Mouse (Mus musculus) left cerebral cortex, postnatal 10 days (tissue): Measurements from ENCODE around the gene Cfap73. TPM values are rescaled to one million over a fixed set of nuclear protein-coding genes. Genes with fewer than 3 reads are reported as not detected.
A peak's percentile ranks its signal among the peaks of the same experiment; 100 is the strongest.

Source experiments
- DNase-seq, 2 experiments: peaks; one replicate each; pipeline ENCODE4 v3.0.0; 2021 to 2022; ENCODE audit warnings: low spot score in 2 of 2, mixed read lengths in 1 of 2; ENCODE audit errors: extremely low spot score in 1 of 2
- intact Hi-C: fragments of 180-260 bp; cut with DNase I; formaldehyde crosslinking; loops from one replicate; pipeline ENCODE4 v1.15.1; 2025
- total RNA-seq, 2 experiments: library from RNA; stranded (reverse); gene quantifications; 2 replicates each; pipeline ENCODE4 v1.2.3; 2021

Cfap73 gene
- total RNA-seq, 2 experiments from 2014 or later, result 1.1 TPM; not detected in 1

DNA sequence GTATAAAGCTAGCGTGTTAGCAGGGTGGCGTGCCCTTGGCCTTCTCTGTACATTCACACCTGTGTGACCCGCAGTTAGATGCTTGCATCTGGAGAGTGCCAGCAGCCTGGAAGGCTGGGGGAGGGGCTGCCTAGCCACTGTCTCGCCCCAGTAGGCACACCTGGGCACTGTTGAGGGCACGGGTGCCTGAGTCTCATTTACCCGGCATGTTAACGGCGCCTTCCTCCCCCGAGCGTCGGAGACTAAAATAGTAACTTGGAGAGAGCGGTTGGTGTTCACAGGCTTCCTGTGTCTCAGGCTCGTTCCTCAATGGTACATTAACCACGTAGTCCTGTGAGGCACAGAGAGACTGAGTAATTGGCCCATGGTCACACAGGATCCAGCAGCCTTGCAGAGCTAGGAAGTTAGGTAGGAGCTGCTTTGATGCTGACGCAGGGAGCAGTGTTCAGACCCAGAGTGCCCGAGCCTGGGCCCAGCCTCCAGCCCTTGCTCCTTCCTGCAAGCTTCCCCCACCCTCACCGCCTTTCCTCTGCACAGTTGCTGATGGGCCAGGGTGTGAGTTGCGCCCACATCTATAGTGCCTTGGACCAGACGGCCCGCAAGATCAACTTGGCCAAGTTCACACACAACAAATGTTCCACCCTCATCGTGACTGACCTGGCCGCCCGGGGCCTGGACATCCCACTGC is 12.8 kb downstream of the Cfap73 start:
- no peak for DNase-seq
- intact Hi-C loops, result loop anchor here (2.0 to 5.0 kb wide), 4 partner anchors 28 to 126 kb away; partner anchors contain the start of genes Oas2 and Rasal1

DNA sequence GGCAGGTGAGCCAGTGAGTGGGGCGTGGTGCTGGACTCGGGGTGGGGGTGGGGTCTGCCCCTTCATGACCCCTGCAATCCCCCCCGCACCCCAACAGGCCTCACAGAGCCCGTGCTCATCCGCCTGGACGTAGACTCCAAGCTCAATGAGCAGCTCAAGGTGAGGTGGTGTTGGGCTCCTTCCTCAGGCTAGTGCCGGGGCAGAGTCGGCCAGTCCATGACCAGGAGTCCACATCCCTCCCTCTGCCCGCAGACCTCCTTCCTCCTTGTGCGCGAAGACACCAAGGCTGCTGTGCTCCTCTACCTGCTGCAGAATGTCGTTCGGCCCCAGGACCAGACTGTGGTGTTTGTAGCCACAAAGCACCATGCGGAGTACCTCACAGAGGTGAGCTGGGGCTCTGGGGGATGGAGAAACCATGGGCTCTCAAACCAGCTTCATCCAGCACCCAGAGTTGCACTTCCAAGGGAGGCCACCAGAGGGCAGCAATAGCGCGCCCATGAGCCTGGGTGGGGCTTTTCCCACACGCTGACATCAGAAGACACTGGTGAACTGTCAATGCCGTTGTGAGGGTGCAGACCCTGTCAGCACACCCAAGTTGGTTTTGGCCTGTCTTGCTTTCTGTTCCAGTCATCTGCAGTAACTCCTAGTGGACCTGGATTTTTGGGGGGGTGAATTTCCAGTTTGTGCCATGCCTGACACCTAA is 13.5 kb downstream of the Cfap73 start:
- intact Hi-C loops, result loop anchor here (2.0 to 5.0 kb wide), 4 partner anchors 28 to 127 kb away; partner anchors contain the start of genes Oas2 and Rasal1
- DNase-seq, result peak; percentile 82 to 83

DNA sequence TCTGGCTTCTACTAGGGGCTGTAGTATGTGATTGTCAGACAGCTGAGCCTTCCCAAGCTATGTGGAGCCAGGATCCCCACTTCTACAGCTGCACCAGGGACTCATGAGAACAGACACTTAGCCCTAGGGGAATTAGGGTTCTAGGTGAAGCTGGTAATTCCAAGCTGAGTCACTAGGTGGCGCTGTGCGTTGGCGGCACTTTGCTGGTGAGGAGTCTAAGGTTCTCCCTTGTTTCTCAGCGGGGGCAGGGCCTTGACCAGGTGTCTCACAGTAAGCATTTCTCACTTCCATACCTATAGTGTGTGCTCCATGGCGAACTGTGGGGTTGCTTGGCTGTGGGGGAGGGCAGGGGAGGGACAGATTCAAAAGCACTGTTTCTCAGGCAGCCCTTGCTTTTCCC is 14.8 kb downstream of the Cfap73 start:
- peak in 1 of 2 experiments; percentile 78 for DNase-seq

DNA sequence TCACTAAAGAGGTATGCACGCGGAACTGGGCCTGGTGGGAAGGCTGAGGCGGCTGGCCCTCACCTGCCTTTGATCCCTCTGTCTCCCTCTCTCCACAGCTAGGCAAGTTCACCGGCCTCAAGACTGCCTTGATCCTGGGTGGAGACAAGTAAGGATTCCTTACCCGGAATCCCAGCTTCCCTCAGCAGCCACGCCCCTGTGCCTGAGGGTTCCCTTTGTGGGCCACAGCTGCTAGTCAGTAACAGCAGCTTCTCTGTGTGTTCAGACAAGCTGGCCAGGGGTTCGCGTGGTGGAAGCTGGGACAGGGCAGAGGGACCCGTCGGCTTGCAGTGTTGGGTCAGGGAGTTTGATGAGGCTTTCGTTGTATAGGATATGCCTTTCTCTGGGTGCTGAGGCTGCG is 15.3 kb downstream of the Cfap73 start:
- intact Hi-C loops, result no loop called here
- no peak for DNase-seq

More for the DNA sequence above, 14.8 kb downstream of the Cfap73 start:
- intact Hi-C loops, result no loop called here

DNA sequence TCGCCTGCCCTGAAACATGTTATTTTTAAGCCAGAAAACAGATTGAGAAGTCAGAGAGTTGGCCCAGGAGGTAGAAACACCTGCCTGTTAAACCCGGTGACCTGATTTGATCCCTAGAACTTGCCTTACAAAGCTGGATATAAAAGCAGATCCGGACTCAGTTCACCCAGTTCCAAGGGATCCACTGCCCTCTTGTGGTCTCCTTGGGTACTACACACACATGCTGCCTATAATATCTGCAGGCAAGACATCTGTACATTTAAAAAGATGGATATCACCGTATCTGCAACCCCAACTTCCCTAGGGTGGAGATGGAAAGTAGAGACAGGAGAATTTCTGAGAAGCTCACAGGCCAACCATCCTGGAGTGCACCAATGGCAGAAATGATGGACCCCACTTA is 18.1 kb downstream of the Cfap73 start:
- DNase-seq, result peak in 1 of 2 experiments; percentile 55
- intact Hi-C loops, result no loop called here

DNA sequence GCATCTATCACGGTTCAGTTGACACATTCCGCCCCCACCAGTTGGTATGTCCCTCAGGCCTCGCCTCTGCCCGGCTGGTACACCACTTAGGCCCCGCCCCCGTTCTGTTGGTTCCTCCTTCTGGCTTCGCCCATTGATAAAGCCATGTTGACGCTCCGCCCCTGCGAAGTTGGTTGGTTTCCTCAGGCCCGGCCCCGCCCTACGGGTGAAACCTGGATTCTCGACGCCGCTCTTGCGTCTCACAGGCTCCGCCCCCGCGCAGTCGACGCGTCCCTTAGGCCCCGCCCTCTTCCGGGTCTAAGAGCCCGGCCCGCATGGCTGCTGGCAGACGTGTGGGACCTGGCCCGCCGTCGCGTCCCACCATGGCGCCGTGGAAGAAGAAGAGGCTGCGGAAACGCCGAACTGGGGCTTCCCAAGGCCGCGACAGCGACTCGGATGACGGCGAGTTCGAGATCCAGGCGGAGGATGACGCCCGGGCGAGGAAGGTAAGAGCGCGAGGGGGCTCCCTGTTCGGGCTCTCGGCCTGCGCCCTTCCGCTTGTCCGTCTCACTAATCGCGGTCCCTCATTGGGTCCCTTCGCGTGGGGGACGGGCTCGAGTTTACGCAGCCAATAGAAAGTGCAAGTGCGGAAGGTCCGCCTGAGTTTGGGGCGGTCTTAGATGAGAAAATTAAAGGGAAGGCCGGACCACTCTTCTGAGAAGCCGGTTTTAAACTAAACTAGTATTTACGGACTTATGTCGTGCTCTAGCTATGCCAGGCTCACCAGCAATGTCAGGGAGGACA is 21.0 kb downstream of the Cfap73 start:
- peak; percentile 100 for DNase-seq
- intact Hi-C loops, result no loop called here

DNA sequence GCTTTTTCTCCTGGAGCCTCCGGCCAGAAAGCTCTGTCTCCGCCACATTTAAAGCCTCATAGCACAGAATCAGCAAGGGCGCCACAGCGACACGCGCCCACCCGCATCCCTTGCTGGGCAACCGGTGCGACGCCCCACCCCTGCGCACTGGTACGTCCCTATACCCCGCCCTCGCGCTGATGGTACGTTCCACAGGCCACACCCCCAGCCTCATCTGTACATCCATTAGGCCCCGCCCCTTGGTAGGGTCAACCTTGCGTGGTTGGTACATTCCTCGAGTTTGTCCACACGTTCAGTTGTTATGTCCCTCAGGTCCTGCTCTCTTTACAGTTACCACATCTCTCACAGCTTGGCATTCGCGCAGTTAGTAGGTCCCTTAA is 21.6 kb downstream of the Cfap73 start, which contains the start of the genes Rita1 and Ddx54:
Gene Rita1, minus strand, starts transcription at position 148 of the 380 bp plus-strand sequence.
Gene Ddx54, plus strand, starts transcription at position 298 of the 380 bp plus-strand sequence.
- intact Hi-C loops, result no loop called here
- peak; percentile 97 to 98 for DNase-seq

DNA sequence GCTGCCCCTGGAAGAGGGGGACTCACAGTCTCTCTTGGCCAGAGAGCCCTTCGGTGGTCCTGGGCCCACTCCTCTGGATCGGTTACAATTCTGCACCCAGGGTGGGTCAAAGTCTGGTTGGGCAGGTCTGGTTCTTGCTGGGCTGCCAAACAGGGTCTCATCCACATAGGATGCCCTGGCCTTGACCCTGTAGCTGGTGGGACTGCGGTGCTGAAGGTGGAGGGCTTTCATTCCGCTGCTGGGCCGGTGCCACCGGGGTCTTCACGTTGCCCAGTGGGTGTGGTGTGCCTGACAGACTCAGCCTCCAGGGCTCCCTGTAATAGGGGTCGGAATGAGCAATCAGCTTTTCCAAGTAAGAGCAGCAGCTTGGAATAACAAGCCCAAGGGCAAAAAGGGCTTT is 22.6 kb downstream of the Cfap73 start:
- intact Hi-C loops, result no loop called here
- no peak for DNase-seq

DNA sequence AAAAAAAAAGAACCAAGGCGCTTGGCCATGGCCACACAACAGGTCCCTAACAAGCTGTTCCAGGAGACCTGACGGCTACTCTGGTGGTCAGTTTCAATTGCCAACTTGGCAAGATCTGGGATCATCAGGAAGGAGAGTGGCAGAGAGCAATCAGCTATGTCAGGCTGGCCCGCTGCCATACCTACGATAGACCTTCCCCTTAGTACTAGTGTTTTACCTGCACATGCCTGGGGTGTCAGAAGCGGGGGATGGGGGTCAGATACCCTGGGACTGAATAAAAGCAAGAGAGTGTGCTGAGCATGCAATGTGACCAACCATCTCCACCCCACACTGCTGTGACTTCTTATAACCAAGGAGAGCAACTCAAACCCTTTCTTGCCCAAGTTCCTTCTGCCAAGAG is 23.1 kb downstream of the Cfap73 start:
- intact Hi-C loops, result no loop called here
- no peak for DNase-seq

DNA sequence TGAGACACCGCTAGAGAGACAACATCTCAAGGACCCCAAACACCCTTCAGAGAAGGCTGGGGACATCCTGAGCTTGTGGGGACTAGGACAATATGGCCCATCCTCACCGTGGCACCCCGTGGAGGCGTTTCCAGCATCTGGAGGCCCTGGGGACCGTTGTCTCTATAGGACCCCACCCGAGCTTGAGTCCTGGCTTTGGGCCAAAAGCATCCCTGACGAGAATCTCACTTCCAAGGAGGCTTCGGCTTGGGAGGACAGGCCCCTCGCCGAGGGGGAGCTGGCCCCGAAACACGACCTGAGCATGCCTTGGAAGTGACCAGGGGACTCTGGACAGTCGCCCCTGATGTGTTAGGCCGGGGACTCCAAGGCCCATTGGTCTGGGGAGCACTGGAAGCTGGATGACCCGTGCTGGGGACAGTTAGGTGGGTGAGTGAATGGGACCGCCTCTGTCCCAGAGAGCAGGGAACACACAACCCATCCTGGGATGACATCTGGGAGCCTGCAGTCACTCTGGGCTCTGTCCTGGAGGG is 24.7 kb downstream of the Cfap73 start:
- intact Hi-C loops, result no loop called here
- DNase-seq, result no peak

DNA sequence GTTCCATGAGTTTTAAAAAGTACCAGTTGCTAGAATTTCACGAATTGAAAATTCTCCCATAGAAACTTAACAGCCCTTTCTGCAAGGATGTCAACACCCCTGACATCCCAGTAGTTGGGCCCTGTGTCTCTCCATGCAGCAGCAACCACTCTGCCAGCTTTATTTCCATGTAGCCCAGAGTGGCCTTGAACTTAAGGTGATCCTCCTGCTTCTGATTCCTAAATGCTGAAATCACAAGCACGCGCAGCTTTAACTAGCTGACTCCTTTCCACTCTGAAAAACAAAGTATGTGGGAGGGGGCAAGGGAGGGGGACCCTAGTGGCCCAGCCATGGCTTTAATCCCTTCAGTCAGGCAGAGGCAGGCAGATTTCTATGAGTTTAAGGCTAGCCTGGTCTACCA is 26.7 kb downstream of the Cfap73 start:
- DNase-seq, result no peak
- intact Hi-C loops, result no loop called here

DNA sequence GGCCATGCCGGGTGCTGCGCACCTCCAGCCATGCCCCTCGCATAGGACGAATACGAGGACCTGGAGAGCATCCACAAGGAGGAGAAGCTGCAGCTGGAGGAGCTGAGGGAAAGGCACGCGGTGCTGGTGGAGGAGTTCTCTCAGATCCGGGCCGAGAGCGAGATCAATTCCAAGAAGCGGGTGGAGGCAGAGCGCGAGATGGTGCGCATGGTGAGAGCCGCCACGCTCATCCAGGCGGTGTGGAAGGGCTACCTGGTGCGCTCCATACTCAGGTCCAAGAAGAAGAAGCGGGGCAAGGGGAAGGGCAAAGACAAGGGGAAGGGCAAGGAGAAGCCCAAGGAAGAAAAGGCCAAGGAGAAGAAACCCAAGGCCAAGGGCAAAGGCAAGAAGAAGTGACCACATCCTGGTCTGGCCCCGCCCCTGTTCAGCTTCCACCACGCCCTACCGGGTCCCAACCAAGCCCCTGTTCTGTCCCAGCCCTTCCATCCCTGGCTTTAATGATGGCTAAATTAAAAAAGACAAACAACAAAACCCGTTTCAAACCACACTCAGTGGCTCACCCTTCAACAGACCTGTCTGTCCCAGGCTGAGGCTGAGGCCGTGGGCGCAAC is 27.3 kb downstream of the Cfap73 start:
- no peak for DNase-seq
- intact Hi-C loops, result no loop called here

DNA sequence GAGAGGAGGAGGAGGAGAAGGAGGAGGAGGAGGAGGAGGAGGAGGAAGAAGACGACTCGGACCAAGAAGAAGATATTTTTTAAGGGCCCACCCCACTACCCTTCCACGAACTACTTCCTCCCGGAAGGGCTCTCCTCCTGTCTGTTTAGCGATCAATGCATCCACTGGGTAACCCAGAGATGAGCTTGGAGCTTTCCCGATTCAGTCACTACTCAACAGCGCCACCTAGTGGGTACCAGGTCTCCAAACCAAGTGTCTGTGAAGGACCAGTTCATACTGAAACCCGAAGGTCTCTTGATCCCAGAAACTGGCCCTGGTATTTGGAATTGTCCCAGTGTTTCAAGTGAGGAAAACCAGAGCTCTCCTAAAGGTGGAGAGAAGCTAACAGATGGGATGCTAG is 28.3 kb downstream of the Cfap73 start:
- DNase-seq, result peak; percentile 90 to 91
- intact Hi-C loops, result loop anchor here (2.0 kb wide), 1 partner anchor 101 kb away; no protein-coding TSS in a partner anchor

DNA sequence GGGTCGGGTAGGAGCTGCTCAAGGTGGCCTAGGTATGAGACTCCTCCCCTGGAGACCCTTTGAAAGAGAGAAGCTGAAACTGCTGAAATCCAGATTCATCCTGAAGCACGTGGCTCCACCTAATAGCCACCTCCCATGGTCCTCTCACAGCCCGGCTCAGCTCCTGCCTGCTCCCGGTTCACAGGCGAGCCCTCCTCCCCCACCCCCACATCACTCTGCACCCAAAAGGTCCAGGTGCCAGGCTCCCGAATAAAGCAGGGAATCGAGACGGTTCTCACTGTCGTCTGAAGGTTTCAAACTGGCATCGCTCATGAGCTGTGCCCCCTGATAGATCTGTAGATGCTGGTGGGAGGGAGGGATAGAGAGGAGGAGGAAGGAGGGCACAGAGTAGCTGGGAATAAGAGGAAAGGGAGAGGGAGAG is 28.8 kb downstream of the Cfap73 start:
- no peak for DNase-seq
- intact Hi-C loops, result loop anchor here (2.0 kb wide), 1 partner anchor 100 kb away; no protein-coding TSS in a partner anchor

DNA sequence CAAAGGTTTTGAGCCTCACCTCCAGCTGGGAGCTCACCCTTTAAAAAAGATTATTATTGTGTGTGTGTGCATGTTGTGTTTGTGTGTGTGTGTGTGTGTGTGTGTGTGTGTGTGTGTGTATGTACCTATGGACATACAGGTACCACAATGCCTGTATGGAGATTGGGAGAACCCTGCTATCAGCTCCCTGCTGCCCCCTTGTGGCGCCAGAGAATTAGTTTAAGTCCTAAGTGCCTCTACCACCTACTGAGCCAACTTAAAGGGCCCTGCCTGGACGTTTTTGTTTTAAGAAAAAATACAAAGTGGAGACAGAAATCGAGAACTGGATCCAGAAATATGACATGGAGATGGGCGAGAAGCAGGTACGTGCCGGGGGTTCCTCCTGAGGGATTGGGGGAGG is 29.2 kb downstream of the Cfap73 start:
- DNase-seq, result peak in 1 of 2 experiments; percentile 88
- intact Hi-C loops, result loop anchor here (2.0 to 5.0 kb wide), 2 partner anchors 100 to 463 kb away; no protein-coding TSS in a partner anchor

DNA sequence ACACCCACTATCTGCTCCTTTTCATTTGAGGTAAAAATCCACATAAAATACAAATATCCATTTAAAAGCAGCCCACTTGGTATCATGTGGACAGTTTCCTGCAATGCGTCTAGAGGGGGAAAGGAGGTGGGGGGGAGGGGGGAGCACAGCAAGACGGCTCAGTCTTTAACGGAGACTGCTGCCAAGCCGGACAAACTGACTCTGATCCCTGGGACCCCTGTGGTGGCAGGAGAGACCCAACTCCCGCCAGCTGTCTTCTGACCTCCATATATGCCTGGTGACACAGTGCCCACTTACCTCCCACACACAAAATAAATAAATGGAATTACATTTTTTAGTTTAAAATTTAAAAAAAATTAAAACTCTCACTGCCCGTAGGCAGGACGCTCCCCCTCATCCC is 30.5 kb downstream of the Cfap73 start:
- no peak for DNase-seq
- intact Hi-C loops, result loop anchor here (5.0 kb wide), 1 partner anchor 461 kb away; no protein-coding TSS in a partner anchor

DNA sequence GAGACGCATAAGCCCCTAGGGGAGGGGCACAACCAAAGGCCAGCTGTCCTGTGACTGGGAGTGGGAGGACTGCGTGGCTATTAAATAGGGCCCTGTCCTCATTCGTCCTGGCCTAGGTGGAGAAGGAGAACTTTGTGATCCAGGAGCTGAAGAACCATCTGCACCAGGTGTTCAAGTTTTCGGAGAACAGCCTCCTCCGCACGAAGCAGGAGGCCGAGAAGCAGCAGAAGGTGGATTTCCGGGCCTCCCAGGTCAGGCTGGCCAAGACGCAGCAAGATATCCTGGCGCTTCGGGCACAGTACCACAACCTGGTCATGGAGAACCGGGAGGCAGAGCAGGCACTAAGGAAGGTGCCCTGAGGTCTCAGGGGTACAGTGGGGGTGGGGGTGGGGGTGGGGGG is 31.8 kb downstream of the Cfap73 start:
- intact Hi-C loops, result loop anchor here (5.0 kb wide), 1 partner anchor 460 kb away; no protein-coding TSS in a partner anchor
- no peak for DNase-seq

DNA sequence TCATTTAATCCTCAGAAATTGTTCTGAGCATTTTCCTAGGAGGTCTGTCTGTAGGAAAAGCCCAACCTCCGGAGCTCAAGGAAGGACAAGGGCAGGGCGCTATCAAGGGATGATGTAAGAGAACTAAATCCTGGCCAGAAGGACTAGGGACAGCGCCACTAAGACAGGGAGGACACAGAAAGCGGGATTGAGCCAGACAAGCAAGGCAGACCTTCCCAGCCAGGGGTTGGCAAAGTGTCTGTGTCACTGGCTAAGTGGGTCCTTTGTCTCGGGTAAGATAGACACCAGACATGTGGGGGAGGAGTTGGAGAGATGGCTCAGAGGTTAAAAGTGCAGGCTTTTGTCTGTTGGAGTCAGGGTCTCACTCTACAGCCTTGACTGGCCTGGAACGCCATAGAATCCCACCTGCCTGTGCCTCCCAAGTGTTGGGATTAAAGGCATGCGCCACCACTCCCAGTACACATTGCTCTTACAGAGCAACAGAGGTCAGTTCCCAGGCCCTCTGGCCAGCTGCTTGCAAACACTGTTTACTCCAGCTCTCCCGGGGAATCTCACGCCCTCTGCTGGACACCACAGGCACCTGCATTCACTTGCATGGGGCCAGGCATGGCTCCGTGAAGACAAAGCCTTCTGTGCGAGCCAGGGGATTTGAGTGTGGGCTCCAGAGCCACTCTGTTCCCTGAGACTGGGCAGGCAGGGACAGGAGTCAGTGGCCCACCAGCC is 32.9 kb downstream of the Cfap73 start:
- no peak for DNase-seq
- intact Hi-C loops, result loop anchor here (5.0 kb wide), 1 partner anchor 459 kb away; no protein-coding TSS in a partner anchor
